ENCODE assay signal across 20 mouse cellular contexts in genomic region chr1:21262401-21262800, GRCm38 (mm10). TPM values are rescaled to one million over a fixed set of nuclear protein-coding genes. Genes with fewer than 3 reads are reported as not detected.
DNase-seq lines count a peak whose midpoint lies in the region; ATAC-seq and TF ChIP-seq lines count a peak whose summit lies in the region.
"Had no signal": no experiment of that assay in that cellular context is flagged by ENCODE, and none has a peak within 500 bp of the region (broad histone marks: within the 10 kb centered on the region; RNA-seq: fewer than 3 reads in every experiment).

No protein-coding gene starts in this region.

- intact Hi-C loops in heart, postnatal 10 days (cut with DNase I), result no loop called here

- H3K9ac ChIP-seq in liver, adult 2 months (ENCODE audit: low read depth, low read length), result no peak overlapping the region
- H3K9ac ChIP-seq in liver, postnatal 0 days (replicated peaks), result no peak overlapping the region

- TF ChIP-seq EP300 in liver, postnatal 0 days (IDR thresholded peaks at IDR 0.05; ENCODE audit: low read depth), result no peak

- H3K27me3 ChIP-seq in liver, adult 2 months (ENCODE audit: control insufficient read depth, insufficient read depth, low read length), result no peaks in the 10 kb centered on the region
- no peaks in the 10 kb centered on the region for H3K27me3 ChIP-seq in liver, postnatal 0 days (ENCODE audit: insufficient read depth, low read length)
- H3K27me3 ChIP-seq: CH12.LX, Patski had no signal

- WGBS in liver, adult 2 months, result 89% methylated on average over 5 of the region's 5 CpGs
- 74% methylated on average over 5 of the region's 5 CpGs for WGBS in liver, postnatal 0 days (ENCODE audit: insufficient replicate concordance)

- no peak overlapping the region for H3K27ac ChIP-seq in liver, adult 2 months (replicated peaks; ENCODE audit: insufficient read depth, low read depth, low read length)
- no peak overlapping the region for H3K27ac ChIP-seq in liver, postnatal 0 days (ENCODE audit: low read depth)

- no peak for TF ChIP-seq CTCF in liver, adult 2 months (IDR thresholded peaks at IDR 0.05; ENCODE audit: low read depth, low read length)
- no peak for TF ChIP-seq CTCF in liver, postnatal 0 days (IDR thresholded peaks at IDR 0.05; ENCODE audit: low read depth)

- H3K9me3 ChIP-seq in liver, postnatal 0 days (ENCODE audit: low read length), result no peaks in the 10 kb centered on the region
- H3K9me3 ChIP-seq: G1E had no signal

- H3K4me2 ChIP-seq in liver, postnatal 0 days (ENCODE audit: low read depth, low read length), result no peak overlapping the region

- no peak for ATAC-seq in liver, postnatal 0 days
- ATAC-seq: activated CD4-positive, CD25-positive, alpha-beta regulatory T cell, adult 4 months; CD4-positive, CD25-positive, alpha-beta regulatory T cell, adult 4 months; Patski had no signal

- TF ChIP-seq POLR2A in liver, adult 2 months (IDR thresholded peaks at IDR 0.05; ENCODE audit: extremely low read depth, insufficient read depth, low read length), result no peak

- H3K4me3 ChIP-seq in liver, adult 2 months (ENCODE audit: insufficient read depth, low read depth, low read length), result no peak overlapping the region
- no peak overlapping the region for H3K4me3 ChIP-seq in liver, postnatal 0 days (ENCODE audit: low read depth, low read length)

- no peaks in the 10 kb centered on the region for H3K79me2 ChIP-seq in liver, adult 2 months (ENCODE audit: control insufficient read depth, insufficient read depth, low read length)

- H3K36me3 ChIP-seq in liver, adult 2 months (ENCODE audit: control insufficient read depth, insufficient read depth, low read length), result peaks cover 80% of the 10 kb centered on the region
- H3K36me3 ChIP-seq in liver, postnatal 0 days (replicated peaks; ENCODE audit: insufficient read depth, low read length), result peaks cover 10% of the 10 kb centered on the region
- H3K36me3 ChIP-seq: G1E had no signal

- no peaks in the 10 kb centered on the region for H3K4me1 ChIP-seq in liver, adult 2 months (ENCODE audit: control insufficient read depth, insufficient read depth, low read length)
- H3K4me1 ChIP-seq in liver, postnatal 0 days (ENCODE audit: insufficient read depth), result no peaks in the 10 kb centered on the region

- DNase-seq in heart, adult 11 months, result peak; percentile 53
- no peak for DNase-seq in heart, postnatal 10 days
- peak; percentile 50 for DNase-seq in liver, adult 2 months (ENCODE audit: extremely low read depth, low read depth, low spot score)
- no peak for DNase-seq in liver, postnatal 0 days
- DNase-seq: adrenal gland, adult 2 months; adrenal gland, adult 8-10 months; adrenal gland, postnatal 10 days; adrenal gland, postnatal 14 days; adrenal gland, postnatal 25 days; adrenal gland, postnatal 36 days; B cell, adult 2 months; cerebellum, adult 11 months; cerebellum, adult 11-12 months; cerebellum, adult 18-20 months had no signal

RNA-seq across cellular contexts. Expression of gene Gsta3, which starts 22.0 kb away (rescaled TPM):
- total RNA-seq in heart, postnatal 10 days (2021), result 1 to 10 TPM; 1.5 to 1.7 TPM
- total RNA-seq in liver, adult 2 months (2014; rRNA removed), result 1,830 and 2,301 TPM in 2 replicates
- polyA plus RNA-seq in liver, adult 2 months (2012; rRNA removed), result 586 and 693 TPM in 2 replicates
- polyA plus RNA-seq in liver, postnatal 0 days (2015; fragmentation: Nextera tagmentation; extraction: Ambion mirVana), result 143 and 187 TPM in 2 replicates
- total RNA-seq: CH12.LX had no signal
- polyA plus RNA-seq: C2C12, G1E had no signal

RNA-seq across cellular contexts. Expression of gene Tmem14a, which starts 44.0 kb away (rescaled TPM):
- total RNA-seq in heart, postnatal 10 days (2021), result 1 to 10 TPM; 3.1 to 4.6 TPM
- 6.2 and 8.1 TPM in 2 replicates for total RNA-seq in liver, adult 2 months (2014; rRNA removed)
- polyA plus RNA-seq in liver, adult 2 months (2012; rRNA removed), result 3.0 and 3.8 TPM in 2 replicates
- 1.7 and 1.9 TPM in 2 replicates for polyA plus RNA-seq in liver, postnatal 0 days (2015; fragmentation: Nextera tagmentation; extraction: Ambion mirVana)

Comparison
In these comparisons a context has a peak if more than half of its experiments do, and no peak if none do; other contexts are left out.
1. DNase-seq: peak in heart, adult 11 months (single experiment) and liver, adult 2 months (single experiment); none in heart, postnatal 10 days (0 of 2) and liver, postnatal 0 days (single experiment).
2. RNA of gene Gsta3, which starts 22.0 kb away (total RNA-seq): 1,830 to 2,301 TPM in liver, adult 2 months; 1.5 to 1.7 TPM in heart, postnatal 10 days; every median in the first group is over 100 times any median in the second.